Mouse (Mus musculus) liver, adult 2 months (tissue): ENCODE measurements around the gene Papola.

ENCODE experiments used
- CTCF ChIP-seq: fragments of 200-500 bp; IDR thresholded peaks from 2 replicates; pipeline ENCODE4 v1.5.1; 2011; ENCODE audit warnings: low read depth, low read length, control low read depth
- POLR2A ChIP-seq: fragments of 200-500 bp; IDR thresholded peaks from 2 replicates; pipeline ENCODE4 v1.6.1; 2011; ENCODE audit warnings: low read length, control low read depth; ENCODE audit not compliant: insufficient read depth; ENCODE audit errors: extremely low read depth

DNA sequence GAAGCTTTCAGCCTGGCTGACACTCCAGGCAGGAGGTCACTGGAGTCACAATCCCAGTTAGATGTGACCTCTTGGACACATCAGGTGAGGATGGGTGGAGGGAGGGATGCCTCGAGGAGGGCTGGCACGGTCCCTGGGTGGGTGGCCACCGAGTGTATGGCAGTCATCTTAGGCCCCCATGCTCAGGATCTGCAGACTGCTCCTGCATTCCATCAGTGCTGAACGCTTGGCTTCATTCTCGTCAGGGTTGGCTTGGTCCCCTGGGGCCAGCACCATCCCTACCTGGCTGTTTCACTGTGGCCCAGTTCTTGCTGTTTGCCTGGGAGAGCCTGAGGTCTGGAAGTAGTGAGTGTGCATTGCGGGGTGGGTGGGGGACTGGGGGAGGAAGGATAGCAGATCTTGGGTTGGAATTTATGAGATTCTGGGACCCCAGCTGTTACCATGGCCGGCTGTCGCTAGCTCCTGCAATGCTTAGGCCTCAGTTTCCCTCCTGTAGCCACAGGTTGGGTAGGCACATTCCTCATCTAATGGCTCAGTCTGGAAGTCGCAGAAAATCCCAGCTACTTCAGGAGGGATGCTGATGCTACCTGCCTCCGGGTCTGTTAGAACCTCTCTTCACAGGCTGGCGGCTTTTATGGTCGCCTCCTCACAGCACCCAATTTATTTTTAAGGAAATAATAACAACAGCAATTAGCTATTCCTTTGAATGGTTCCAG is 99.5 kb downstream of the Papola start:
- no peak for TF ChIP-seq POLR2A
- TF ChIP-seq CTCF: no peak
